Mouse (Mus musculus) kidney, postnatal 14 days (tissue): ENCODE data around the gene Ddx31.

Experiments
- DNase-seq: peaks from one replicate; pipeline ENCODE4 v3.0.0; 2022; ENCODE audit warnings: mixed read lengths

The Ddx31 gene

GRCm38 (mm10) chr2:28912961-28913360, 72.8 kb downstream of the Ddx31 start:
- no peak for DNase-seq

DNA sequence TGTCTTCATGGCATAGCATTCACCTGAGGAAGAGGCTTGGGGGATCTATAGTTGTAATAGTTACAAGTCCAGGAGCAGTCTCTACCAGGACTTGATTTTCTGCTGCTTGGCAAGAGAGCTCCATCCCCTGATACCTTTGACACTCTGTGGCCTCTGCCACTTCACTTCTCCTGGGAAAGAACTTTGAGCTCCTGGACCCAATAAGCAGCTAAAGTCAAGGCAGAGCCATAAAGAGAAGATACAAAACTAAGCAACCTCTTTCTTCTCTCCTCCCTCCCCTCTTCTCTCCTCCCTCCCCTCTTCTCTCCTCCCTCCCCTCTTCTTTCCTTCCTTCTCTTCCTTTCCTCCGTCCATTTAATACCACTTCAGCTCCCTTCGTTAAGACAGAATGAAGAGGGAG, 73.9 kb downstream of the Ddx31 start:
- no peak for DNase-seq

DNA sequence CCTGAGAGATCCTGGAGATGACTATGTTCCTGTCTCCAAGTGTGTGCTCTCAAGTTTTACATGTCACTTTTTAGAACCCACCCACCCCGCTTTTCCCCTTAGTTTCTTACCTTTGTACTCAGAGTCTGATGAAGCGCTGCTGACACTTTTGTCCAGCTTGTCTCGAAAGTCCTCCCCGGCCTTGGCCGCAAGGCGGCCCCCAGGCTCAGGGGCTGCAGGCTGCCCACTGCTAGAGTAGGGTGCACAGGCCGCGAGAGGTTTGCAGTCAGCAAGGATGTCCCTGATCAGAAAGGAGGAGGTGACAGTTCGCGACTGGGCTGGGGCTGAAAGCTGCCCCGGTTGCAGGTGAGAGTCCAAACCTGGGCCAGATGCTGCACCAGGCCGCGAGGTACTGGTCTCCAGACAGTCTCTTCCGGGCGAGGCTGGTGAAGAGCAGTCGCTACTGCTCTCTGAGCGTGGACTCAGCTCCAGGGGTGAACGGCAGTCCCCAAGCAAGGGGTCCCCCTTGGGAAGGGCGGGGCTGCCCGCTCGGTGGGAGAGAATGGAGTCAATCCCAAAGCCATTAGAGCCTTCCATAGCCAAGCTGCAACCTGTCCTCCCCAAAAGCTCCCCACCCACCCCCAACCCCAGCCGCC, 75.0 kb downstream of the Ddx31 start:
- DNase-seq = no peak

GRCm38 (mm10) chr2:28915768-28916512, 75.7 kb downstream of the Ddx31 start:
- peak; percentile 91 for DNase-seq

DNA sequence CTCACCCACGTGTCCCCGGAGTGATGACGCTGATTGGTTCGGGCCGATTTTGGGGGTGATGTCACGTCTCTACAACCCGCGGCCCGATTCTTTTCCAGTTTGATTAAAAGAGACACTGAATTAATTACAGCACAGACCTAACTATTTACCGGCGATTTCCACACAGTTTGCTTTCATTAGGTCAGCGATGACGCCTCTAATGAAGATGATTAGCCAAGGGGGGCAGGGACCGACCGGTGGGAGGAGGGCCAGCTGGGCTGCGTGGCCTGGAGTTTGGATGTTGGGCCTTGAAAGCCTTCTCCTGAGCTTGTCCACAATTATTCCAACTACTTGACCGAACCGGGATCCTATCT, 76.3 kb downstream of the Ddx31 start, which contains the start of gene Barhl1:
Gene Barhl1, minus strand, starts transcription at position 156 of the 353 bp plus-strand sequence.
- DNase-seq = no peak

DNA sequence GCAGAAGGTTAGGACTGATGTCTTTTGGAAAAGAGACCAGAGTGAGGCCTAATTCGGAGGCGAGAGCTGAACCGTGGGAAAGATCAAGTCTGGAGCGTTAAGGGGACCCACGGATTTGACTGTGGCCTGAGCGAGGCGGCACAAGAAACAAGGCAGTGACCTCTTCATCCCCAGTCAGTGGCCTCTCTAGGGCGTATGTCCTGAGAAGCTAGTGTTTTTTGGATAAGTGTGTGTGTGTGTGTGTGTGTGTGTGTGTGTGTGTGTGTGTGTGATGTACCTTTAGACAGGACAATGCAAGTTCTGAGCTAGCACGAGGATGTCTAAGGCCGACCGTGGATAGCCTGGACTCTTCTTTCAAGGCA, 76.9 kb downstream of the Ddx31 start:
- no peak for DNase-seq

- DNase-seq = no peak
Observed at GRCm38 (mm10) chr2:28917518-28918361, 77.5 kb downstream of the Ddx31 start.

- no peak for DNase-seq
Observed at GRCm38 (mm10) chr2:28919001-28919400, 78.8 kb downstream of the Ddx31 start.

GRCm38 (mm10) chr2:28923912-28924311, 83.7 kb downstream of the Ddx31 start:
- peak; percentile 61 for DNase-seq

DNA sequence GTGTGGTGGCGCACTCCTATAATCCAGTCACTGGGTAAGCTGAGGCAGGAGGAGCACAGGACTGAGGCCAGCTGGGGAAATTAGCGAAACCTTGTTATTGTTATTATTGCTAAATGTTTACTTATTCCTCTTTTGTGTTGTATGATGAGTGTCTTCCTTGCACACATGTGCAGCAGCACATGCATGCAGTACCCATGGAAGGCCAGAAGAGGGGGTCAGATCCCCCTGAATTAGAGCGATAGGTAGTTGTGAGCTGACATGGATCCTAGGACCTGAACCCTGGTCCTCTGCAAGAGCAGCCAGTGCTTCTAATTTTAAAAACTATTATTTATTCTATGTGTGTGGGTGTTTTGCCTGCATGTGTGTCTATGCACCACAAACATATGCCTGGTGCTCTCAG, 90.4 kb downstream of the Ddx31 start:
- DNase-seq = no peak

DNA sequence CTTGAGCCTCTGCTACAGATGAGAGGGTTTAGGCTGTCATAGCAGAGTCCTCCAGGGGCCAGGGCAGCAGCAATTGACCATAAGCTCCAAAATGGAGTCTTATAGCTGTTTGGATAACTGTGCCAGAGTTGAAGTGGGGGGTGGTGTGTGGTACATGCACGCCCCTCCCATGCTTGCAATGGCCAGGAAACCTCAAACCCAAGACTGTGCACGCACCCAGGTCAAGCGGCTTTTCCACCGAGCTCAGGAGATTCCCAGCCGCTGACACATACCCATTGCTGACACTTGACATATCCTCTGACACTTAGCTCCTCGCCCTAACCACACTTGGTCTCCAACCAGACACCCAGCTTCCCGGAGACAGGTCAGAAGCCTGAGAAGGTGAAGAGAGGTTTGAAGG, 98.8 kb downstream of the Ddx31 start:
- no peak for DNase-seq

DNA sequence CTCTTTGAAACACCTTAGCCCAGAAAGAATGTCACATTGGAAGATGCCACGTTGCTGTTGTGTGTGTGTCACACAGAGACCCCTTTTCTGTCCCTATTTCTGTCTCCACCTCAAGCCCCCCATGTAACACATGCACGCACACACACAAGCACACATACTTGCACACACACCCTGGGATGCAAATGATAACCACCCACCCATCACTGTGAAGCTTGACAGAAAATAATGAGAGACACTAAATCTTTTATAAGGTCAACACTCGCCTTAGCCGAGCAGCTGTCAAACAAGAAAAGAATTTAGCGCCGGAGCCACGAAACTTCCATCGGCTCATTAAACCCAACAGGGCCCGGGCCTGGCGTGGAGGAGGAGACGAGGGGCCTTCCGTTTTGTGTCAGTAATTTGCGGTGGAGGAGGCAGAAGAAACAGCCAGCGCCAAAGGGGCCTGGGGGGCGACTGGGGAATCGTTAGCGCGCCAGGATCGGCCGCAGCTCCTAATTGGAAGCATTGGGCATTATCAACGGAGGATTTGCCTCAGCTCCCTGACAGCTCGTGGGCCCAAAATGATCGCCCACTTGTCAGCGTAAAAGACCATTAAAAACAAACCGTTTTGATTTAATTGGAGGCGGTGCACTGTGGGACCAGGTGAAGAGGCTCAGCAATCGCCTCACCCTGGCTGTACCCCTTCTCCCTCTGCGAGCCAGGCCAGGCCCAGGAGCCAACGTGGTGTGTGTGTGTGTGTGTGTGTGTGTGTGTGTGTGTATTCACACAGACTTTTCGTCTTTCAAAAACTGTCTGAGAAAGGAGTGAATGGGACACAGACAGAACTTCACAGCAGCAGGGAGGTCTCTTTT, 103.7 kb downstream of the Ddx31 start:
- DNase-seq = no peak

GRCm38 (mm10) chr2:28945388-28945787, 105.2 kb downstream of the Ddx31 start:
- no peak for DNase-seq

DNA sequence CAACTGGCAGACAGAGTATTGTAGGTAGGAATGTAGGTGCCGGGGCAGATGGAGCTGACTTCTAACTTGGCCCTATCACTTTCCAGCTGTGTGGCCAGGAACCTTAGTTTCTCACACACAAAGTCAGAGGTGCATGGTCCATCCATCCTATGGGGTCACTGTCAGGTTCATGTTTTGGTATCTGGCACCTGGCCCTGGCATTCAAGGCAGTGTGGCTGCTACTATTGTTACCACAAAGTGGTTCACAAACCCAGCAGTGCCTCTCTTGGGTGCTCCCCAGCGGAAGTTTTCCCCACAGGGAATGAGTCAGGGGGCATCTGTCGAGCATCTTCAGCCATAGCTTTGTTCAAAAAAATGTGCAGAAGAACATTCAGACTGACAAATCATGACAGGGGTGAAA, 106.1 kb downstream of the Ddx31 start:
- no peak for DNase-seq

GRCm38 (mm10) chr2:28952981-28953380, 112.8 kb downstream of the Ddx31 start:
- DNase-seq = no peak

DNA sequence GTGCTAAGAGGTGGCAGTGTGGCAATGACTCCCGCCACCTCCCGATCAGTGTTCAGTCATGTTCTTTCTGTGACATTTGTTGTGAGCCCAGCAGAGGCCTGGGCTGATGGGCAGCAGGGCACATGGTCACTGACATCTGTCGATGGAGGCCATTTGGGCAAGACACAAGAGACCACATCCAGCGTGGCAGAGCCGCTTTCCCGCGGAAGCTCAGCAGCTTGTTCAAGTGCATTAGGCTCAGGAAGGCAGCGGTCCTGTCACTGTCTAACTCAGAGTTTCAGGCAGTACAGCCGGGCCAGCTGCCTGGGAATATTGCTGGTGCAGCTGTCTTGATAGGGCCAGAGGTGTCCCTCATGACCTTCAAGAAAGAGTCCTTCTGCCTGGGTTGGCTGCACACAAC, 114.4 kb downstream of the Ddx31 start:
- DNase-seq = no peak
